Mouse (Mus musculus) Patski (cell line): ENCODE measurements around the gene Dph1. TPM values are rescaled to one million over a fixed set of nuclear protein-coding genes. Genes with fewer than 3 reads are reported as not detected.

Source experiments
- ATAC-seq: fragments of 100-300 bp; one replicate; pipeline ENCODE4 v1.8.0; 2021
- CTCF ChIA-PET: fragments of 350-600 bp; sonication (Branson Sonifier 250); formaldehyde crosslinking; loops from one replicate; lab custom pipeline; 2022; ENCODE audit warnings: inconsistent platforms; lab: Charles Lee
- POLR2A ChIA-PET: fragments of 350-600 bp; sonication (Branson Sonifier 250); formaldehyde crosslinking; loops from one replicate; lab custom pipeline; 2022; ENCODE audit warnings: antibody characterized with exemption, inconsistent platforms; lab: Charles Lee
- DNase-seq: peaks from one replicate; pipeline ENCODE4 v3.0.0-alpha.2; 2011; ENCODE audit warnings: low read depth, low spot score
- H3K27me3 ChIP-seq: fragments of 371-371 bp; one replicate; pipeline ENCODE4 v1.5.1; 2021
- CTCF ChIP-seq: fragments of 100-300 bp; IDR thresholded peaks from one replicate; pipeline ENCODE4 v1.5.1; 2021
- in situ Hi-C: fragments of 300-500 bp; cut with MboI; formaldehyde crosslinking; loops from 3 replicates; pipeline ENCODE4 v1.11.1; 2018; ENCODE audit warnings: low pct_unique_long_range_greater_than_20kb, mixed read lengths
- polyA plus RNA-seq: library from polyadenylated mRNA; unstranded; gene quantifications from one replicate; pipeline ENCODE4 v1.2.3, GENCODE M21; 2021

Gene Dph1
- polyA plus RNA-seq, 1 experiment from 2014 or later = 43.1 TPM

- CTCF ChIA-PET = interaction anchor here (0.8 to 2.7 kb wide), 13 partner anchors 10 to 229 kb away, joined by 3 to 18 read pairs (median 4); no protein-coding TSS in a partner anchor
- H3K27me3 ChIP-seq = no peaks in the 10 kb centered on the region
Observed at GRCm38 (mm10) chr11:75170136-75170751, 20.8 kb downstream of the Dph1 start.

GRCm38 (mm10) chr11:75169405-75170080 is 21.5 kb downstream of the Dph1 start, which contains the start of gene Hic1:
Hic1 (minus strand) TSS chr11:75169519.
- in situ Hi-C loops = loop anchor here (10.0 kb wide), 1 partner anchor 295 kb away; the partner anchor contains the start of gene Tlcd2
- no peak for TF ChIP-seq CTCF
- DNase-seq (no peak), ATAC-seq (no peak)
- ChIA-PET POLR2A (no interaction called here), CTCF (interaction anchor here (0.8 to 2.7 kb wide), 12 partner anchors 9 to 229 kb away, joined by 3 to 18 read pairs (median 4); no protein-coding TSS in a partner anchor)
- no peaks in the 10 kb centered on the region for H3K27me3 ChIP-seq

More at GRCm38 (mm10) chr11:75170136-75170751, 20.8 kb downstream of the Dph1 start:
- POLR2A ChIA-PET = interaction anchor here (1.0 to 1.2 kb wide), 2 partner anchors 245 to 293 kb away, joined by 3 to 4 read pairs; partner anchors contain the start of genes Smg6 and Srr
- no peak for TF ChIP-seq CTCF
- in situ Hi-C loops = loop anchor here (10.0 kb wide), 1 partner anchor 295 kb away; the partner anchor contains the start of gene Tlcd2
- DNase-seq (peak; percentile 71), ATAC-seq (peak; percentile 62)

GRCm38 (mm10) chr11:75168590-75169361 is 22.3 kb downstream of the Dph1 start:
- in situ Hi-C loops = no loop called here
- ChIA-PET CTCF (interaction anchor here (1.2 to 2.7 kb wide), 3 partner anchors 37 to 190 kb away, joined by 3 to 18 read pairs (median 11); no protein-coding TSS in a partner anchor), POLR2A (no interaction called here)
- no peaks in the 10 kb centered on the region for H3K27me3 ChIP-seq
- ATAC-seq (no peak), DNase-seq (no peak)
- no peak for TF ChIP-seq CTCF

GRCm38 (mm10) chr11:75167643-75168589 is 23.1 kb downstream of the Dph1 start:
- no peak for TF ChIP-seq CTCF
- in situ Hi-C loops = no loop called here
- CTCF ChIA-PET = no interaction called here
- ATAC-seq (no peak), DNase-seq (no peak)
- POLR2A ChIA-PET = no interaction called here
- no peaks in the 10 kb centered on the region for H3K27me3 ChIP-seq

GRCm38 (mm10) chr11:75166861-75167642 is 24.0 kb downstream of the Dph1 start:
- in situ Hi-C loops = no loop called here
- DNase-seq (no peak), ATAC-seq (no peak)
- no peak for TF ChIP-seq CTCF
- ChIA-PET POLR2A (no interaction called here), CTCF (no interaction called here)
- H3K27me3 ChIP-seq = no peaks in the 10 kb centered on the region

- no peak for DNase-seq
- H3K27me3 ChIP-seq = no peaks in the 10 kb centered on the region
- no peak for ATAC-seq
- CTCF ChIA-PET = interaction anchor here (1.0 to 1.7 kb wide), 2 partner anchors 185 to 221 kb away, joined by 3 to 7 read pairs; no protein-coding TSS in a partner anchor
- POLR2A ChIA-PET = no interaction called here
- no peak for TF ChIP-seq CTCF
- in situ Hi-C loops = no loop called here
Observed at GRCm38 (mm10) chr11:75166193-75166842, 24.7 kb downstream of the Dph1 start.

- in situ Hi-C loops = no loop called here
- CTCF ChIA-PET = interaction anchor here (1.0 to 1.7 kb wide), 3 partner anchors 177 to 220 kb away, joined by 3 to 7 read pairs (median 3); no protein-coding TSS in a partner anchor
- H3K27me3 ChIP-seq = no peaks in the 10 kb centered on the region
- DNase-seq (no peak), ATAC-seq (no peak)
- no peak for TF ChIP-seq CTCF
- POLR2A ChIA-PET = interaction anchor here (0.7 kb wide), 1 partner anchor 198 kb away, joined by 3 read pairs; no protein-coding TSS in a partner anchor
Observed at GRCm38 (mm10) chr11:75165441-75166192, 25.4 kb downstream of the Dph1 start.
